Mouse (Mus musculus) brain, adult 2 months (tissue): ENCODE results near the gene Abat.

ENCODE experiments used
- DNase-seq: peaks from one replicate; pipeline ENCODE4 v3.0.0; 2011; ENCODE audit warnings: low read depth, low spot score

Abat gene

DNA sequence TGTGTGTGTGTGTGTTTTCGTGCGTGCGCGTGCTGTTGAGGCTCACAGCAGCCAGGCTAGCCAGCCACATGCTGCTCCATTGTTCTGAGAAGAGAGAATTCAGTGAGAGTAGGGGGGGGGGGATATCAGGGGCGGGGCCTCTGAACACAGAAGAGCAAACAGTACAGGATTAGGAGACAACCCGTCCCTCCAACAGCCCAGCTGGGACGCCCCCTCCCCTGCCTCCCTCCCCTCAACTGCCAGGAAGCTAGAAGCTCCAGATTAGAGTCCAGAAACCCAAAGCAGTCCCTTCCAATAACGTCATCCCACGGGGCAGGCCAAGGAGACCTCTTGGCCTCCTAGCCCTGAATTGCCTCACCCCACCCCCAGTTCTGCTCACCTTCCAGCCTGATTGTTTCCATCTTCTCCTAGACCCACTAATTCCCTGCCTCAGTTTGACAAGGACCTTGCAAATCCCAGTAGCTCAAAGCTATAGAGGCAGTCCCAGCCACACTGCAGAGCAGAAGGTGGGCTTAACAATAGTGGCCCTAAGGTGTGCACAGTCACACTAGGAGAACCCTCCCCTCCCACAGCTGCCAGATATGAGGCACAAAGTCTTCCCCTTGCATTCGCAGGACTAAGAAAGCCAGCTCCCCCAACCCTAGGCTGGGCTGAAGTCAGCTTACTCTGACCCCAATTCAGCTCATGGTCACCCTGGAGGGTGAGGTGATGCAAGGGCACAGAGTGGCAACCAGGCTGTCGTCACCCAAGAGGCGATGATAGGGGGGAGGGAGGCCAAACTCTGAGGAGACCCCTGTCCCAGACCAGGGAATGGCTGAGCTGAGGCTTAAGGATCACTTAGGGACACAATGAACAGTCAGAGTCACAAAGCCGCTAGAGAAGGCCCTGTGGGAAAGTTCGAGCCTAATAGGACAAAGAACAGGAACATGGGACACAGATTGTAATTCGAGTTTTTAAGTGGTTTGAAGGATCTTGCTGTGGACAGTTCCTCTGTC is 157.1 kb downstream of the Abat start:
- DNase-seq: peak; percentile 84
